In genomic region chr14:10035682-10036081, GRCm38 (mm10) we compare ENCODE assay signal across 29 mouse cellular contexts.
A peak's percentile ranks its signal among the peaks of the same experiment; 100 is the strongest.
DNase-seq lines count a peak whose midpoint lies in the region; ATAC-seq lines count a peak whose summit lies in the region.
"Had no signal": no experiment of that assay in that cellular context is flagged by ENCODE, and none has a peak within 500 bp of the region (broad histone marks: within the 10 kb centered on the region; RNA-seq: fewer than 3 reads in every experiment).

No protein-coding gene starts in this region.

- no peak overlapping the region for H3K27ac ChIP-seq in hindbrain, embryonic 11.5 days (ENCODE audit: low read depth, low read length)
- H3K27ac ChIP-seq in hindbrain, embryonic 13.5 days = no peak overlapping the region
- H3K27ac ChIP-seq in midbrain, embryonic 10.5 days (replicated peaks) = peak overlapping the region; percentile 13; the same call in 1 of the 2 replicates
- no peak overlapping the region for H3K27ac ChIP-seq in midbrain, embryonic 16.5 days (ENCODE audit: low read length)
- H3K27ac ChIP-seq: embryonic facial prominence, embryonic 12.5 days; gastrocnemius, adult 2 months; heart, adult 2 months; hindbrain, postnatal 0 days; intestine, embryonic 15.5 days; kidney, postnatal 0 days; liver, embryonic 14.5 days; midbrain, embryonic 12.5 days had no signal

- 0 out of 2 replicates have a peak, but pooled peaks cover 3% of the 10 kb centered on the region for H3K27me3 ChIP-seq in hindbrain, embryonic 11.5 days (ENCODE audit: control insufficient read depth, insufficient read depth, low read length)
- peaks cover 10% of the 10 kb centered on the region; the same call in 1 of the 2 replicates for H3K27me3 ChIP-seq in hindbrain, embryonic 13.5 days
- peaks cover 66% of the 10 kb centered on the region for H3K27me3 ChIP-seq in midbrain, embryonic 10.5 days (ENCODE audit: low read depth, poor library complexity, severe bottlenecking)
- no peaks in the 10 kb centered on the region for H3K27me3 ChIP-seq in midbrain, embryonic 16.5 days (ENCODE audit: control insufficient read depth, insufficient read depth, low read depth, low read length)
- H3K27me3 ChIP-seq: embryonic facial prominence, embryonic 12.5 days; heart, embryonic 12.5 days; intestine, embryonic 15.5 days; Patski had no signal

- WGBS in hindbrain, embryonic 11.5 days = 11% methylated on average over 3 of the region's 3 CpGs
- WGBS in hindbrain, embryonic 13.5 days = 7% methylated on average over 3 of the region's 3 CpGs
- WGBS in midbrain, embryonic 10.5 days = 10% methylated on average over 3 of the region's 3 CpGs
- 11% methylated on average over 3 of the region's 3 CpGs for WGBS in midbrain, embryonic 16.5 days

- no peak overlapping the region for H3K4me2 ChIP-seq in hindbrain, embryonic 11.5 days (replicated peaks; ENCODE audit: low read depth, low read length)
- no peak overlapping the region for H3K4me2 ChIP-seq in hindbrain, embryonic 13.5 days
- no peak overlapping the region for H3K4me2 ChIP-seq in midbrain, embryonic 16.5 days (ENCODE audit: low read length)
- H3K4me2 ChIP-seq: embryonic facial prominence, embryonic 12.5 days; heart, embryonic 12.5 days; intestine, embryonic 15.5 days; midbrain, embryonic 12.5 days had no signal

- ATAC-seq in hindbrain, embryonic 11.5 days (ENCODE audit: low FRiP score) = peak; percentile 49; the same call in 1 of the 2 replicates
- no peak for ATAC-seq in hindbrain, embryonic 13.5 days (ENCODE audit: low FRiP score)
- ATAC-seq in midbrain, embryonic 16.5 days = no peak
- no peak for ATAC-seq in cerebellum, adult (ENCODE audit: insufficient number of reproducible peaks, low FRiP score, low TSS enrichment)
- ATAC-seq: forebrain, embryonic 16.5 days; hindbrain, postnatal 0 days; intestine, embryonic 15.5 days; Patski had no signal

- no peak overlapping the region for H3K9ac ChIP-seq in hindbrain, embryonic 11.5 days (ENCODE audit: low read depth, low read length)
- H3K9ac ChIP-seq in hindbrain, embryonic 13.5 days = no peak overlapping the region
- H3K9ac ChIP-seq in midbrain, embryonic 16.5 days (ENCODE audit: low read depth, low read length) = no peak overlapping the region
- H3K9ac ChIP-seq: embryonic facial prominence, embryonic 12.5 days; heart, embryonic 12.5 days; intestine, embryonic 15.5 days; liver, embryonic 14.5 days; midbrain, embryonic 12.5 days had no signal

- no peak for DNase-seq in hindbrain, embryonic 11.5 days (ENCODE audit: low spot score)
- peak; percentile 61 for DNase-seq in midbrain, embryonic 10.5 days (ENCODE audit: low spot score)
- peak; percentile 71 for DNase-seq in embryo, embryonic 10.5 days (ENCODE audit: low spot score)
- DNase-seq in mesoderm, embryonic 11.5 days (ENCODE audit: low read depth, low spot score) = peak; percentile 38
- DNase-seq: adrenal gland, postnatal 14 days; cerebellum, adult 11-12 months; cerebellum, adult 9-11 months; gastrocnemius, adult 2 months; gastrocnemius, postnatal 36 days; heart, adult 2 months; heart, postnatal 4 days; kidney, adult 2 months; layer of hippocampus, postnatal 36 days; liver; lung, adult 2 months; thymus, adult 2 months; thymus, postnatal 36 days had no signal

- H3K4me1 ChIP-seq in hindbrain, embryonic 11.5 days (replicated peaks; ENCODE audit: control insufficient read depth, insufficient read depth, low read length) = no peaks in the 10 kb centered on the region
- H3K4me1 ChIP-seq in hindbrain, embryonic 13.5 days (replicated peaks) = peaks cover 3% of the 10 kb centered on the region; the same call in 1 of the 2 replicates
- H3K4me1 ChIP-seq in midbrain, embryonic 10.5 days = peaks cover 27% of the 10 kb centered on the region
- H3K4me1 ChIP-seq in midbrain, embryonic 16.5 days (ENCODE audit: control insufficient read depth, insufficient read depth, low read length) = no peaks in the 10 kb centered on the region
- H3K4me1 ChIP-seq: embryonic facial prominence, embryonic 12.5 days; heart, embryonic 12.5 days; intestine, embryonic 15.5 days had no signal

- H3K36me3 ChIP-seq in hindbrain, embryonic 11.5 days (ENCODE audit: control insufficient read depth, insufficient read depth, low read length) = no peaks in the 10 kb centered on the region
- no peaks in the 10 kb centered on the region for H3K36me3 ChIP-seq in hindbrain, embryonic 13.5 days
- H3K36me3 ChIP-seq in midbrain, embryonic 10.5 days = no peaks in the 10 kb centered on the region
- no peaks in the 10 kb centered on the region for H3K36me3 ChIP-seq in midbrain, embryonic 16.5 days (ENCODE audit: control insufficient read depth, insufficient read depth, low read length)
- H3K36me3 ChIP-seq: embryonic facial prominence, embryonic 12.5 days; heart, embryonic 12.5 days; intestine, embryonic 15.5 days; midbrain, embryonic 12.5 days had no signal

- no peaks in the 10 kb centered on the region for H3K9me3 ChIP-seq in hindbrain, embryonic 11.5 days (ENCODE audit: control insufficient read depth, low read length)
- H3K9me3 ChIP-seq in hindbrain, embryonic 13.5 days = no peaks in the 10 kb centered on the region
- H3K9me3 ChIP-seq in midbrain, embryonic 10.5 days (replicated peaks) = no peaks in the 10 kb centered on the region
- H3K9me3 ChIP-seq in midbrain, embryonic 16.5 days (replicated peaks; ENCODE audit: control insufficient read depth, low read length, poor library complexity, severe bottlenecking) = no peaks in the 10 kb centered on the region
- H3K9me3 ChIP-seq: embryonic facial prominence, embryonic 12.5 days; heart, embryonic 12.5 days; intestine, embryonic 15.5 days; midbrain, embryonic 12.5 days had no signal

- no peak overlapping the region for H3K4me3 ChIP-seq in hindbrain, embryonic 11.5 days (ENCODE audit: low read depth, low read length)
- H3K4me3 ChIP-seq in hindbrain, embryonic 13.5 days = no peak overlapping the region
- no peak overlapping the region for H3K4me3 ChIP-seq in midbrain, embryonic 10.5 days
- no peak overlapping the region for H3K4me3 ChIP-seq in midbrain, embryonic 16.5 days (ENCODE audit: low read depth, low read length)
- H3K4me3 ChIP-seq: embryonic facial prominence, embryonic 12.5 days; gastrocnemius, adult 2 months; heart, adult 2 months; heart, embryonic 12.5 days; intestine, embryonic 15.5 days; midbrain, embryonic 12.5 days had no signal
